Mouse (Mus musculus): ENCODE measurements around the gene Fgf13. TPM values are rescaled to one million over a fixed set of nuclear protein-coding genes. Genes with fewer than 3 reads are reported as not detected.

Gene Fgf13
- total RNA-seq, 2 experiments from 2014 or later, result 113 to 120 TPM

GRCm38 (mm10) chrX:59220675-59221074, 347.2 kb downstream of the Fgf13 start:
- intact Hi-C loops (cut with DNase I), result no loop called here
- DNase-seq (ENCODE audit: low spot score), result no peak

DNA sequence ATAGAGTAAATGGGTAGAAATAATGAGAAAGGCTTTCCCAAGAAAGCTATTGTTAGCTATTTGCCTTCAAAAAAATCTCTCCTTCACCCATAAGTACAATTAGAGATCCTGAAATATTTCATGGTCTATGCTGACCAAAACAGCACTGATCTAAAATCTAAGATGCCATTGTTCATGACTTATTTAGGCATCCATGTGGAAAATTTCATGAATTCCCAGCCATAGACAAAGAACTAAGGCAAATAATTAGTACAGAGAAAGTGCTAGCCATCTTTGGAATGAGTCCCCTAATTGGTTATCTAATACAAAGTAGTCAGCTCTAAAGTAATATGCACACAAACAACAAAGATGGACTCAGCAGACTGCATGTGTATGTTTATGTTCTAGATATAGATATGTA, 366.7 kb downstream of the Fgf13 start:
- intact Hi-C loops (cut with DNase I), result no loop called here
- DNase-seq (ENCODE audit: low spot score), result no peak

GRCm38 (mm10) chrX:59194149-59194548, 373.7 kb downstream of the Fgf13 start:
- no peak for DNase-seq (ENCODE audit: low spot score)
- intact Hi-C loops (cut with DNase I), result no loop called here

DNA sequence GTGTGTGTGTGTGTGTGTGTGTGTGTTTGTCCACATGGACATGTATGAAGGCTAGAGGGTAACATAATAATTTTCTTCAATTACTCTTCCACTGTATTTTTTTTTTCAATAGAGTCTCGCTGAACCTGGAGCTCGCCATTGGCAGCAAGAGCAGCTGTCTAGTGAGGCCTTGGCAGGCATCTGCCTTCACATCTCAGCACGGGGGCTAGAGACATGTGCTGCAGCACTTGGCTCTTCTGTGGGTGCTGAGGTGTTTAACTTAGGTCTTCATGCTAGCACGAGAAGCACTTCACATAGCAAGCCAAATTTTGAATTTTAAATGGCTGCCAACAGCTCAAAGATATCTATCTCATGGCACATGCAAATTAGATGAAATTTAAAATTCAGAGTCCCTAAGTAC, 380.9 kb downstream of the Fgf13 start:
- no peak for DNase-seq (ENCODE audit: low spot score)
- intact Hi-C loops (cut with DNase I), result loop anchor here (10.0 kb wide), 1 partner anchor 378 kb away; the partner anchor contains the start of gene Fgf13

DNA sequence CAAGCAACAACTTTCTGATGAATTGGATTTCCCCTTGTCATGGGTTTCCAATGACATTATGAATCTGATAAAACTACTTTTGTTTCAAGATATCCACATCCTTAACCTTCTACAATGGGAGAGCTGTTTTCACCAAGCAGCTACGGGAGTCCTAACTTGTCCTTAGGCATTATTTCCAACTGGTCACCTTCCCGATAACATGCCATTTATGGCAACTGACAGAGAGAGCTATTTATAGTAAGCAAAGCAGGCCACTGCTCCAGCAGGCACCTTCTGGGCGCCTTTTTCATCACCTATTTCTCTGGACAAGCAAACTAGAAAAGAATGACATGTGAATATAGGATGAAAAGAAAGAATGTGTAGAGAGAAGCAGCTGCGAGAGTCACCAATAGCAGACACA, 385.5 kb downstream of the Fgf13 start:
- intact Hi-C loops (cut with DNase I), result loop anchor here (10.0 kb wide), 1 partner anchor 382 kb away; the partner anchor contains the start of gene Fgf13
- no peak for DNase-seq (ENCODE audit: low spot score)

DNA sequence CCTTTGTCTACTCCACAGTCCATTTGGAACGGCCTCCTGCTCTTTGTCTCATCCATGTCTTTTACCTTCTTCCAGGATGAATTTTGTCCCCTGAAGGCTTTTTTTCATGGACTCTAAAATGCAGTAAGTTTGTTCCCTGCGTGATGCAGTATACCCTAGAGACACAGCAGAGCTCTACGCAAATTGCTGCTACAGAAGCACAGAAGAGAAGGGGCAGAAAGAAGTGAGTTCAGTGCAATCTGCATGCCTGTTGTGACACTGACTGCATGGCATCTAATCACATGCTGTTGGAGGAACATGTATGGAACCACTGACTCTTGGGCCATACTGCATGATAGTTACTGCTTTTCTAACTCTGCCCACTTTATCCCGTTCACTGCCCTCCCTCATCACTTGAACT, 388.2 kb downstream of the Fgf13 start:
- intact Hi-C loops (cut with DNase I), result loop anchor here (5.0 to 10.0 kb wide), 2 partner anchors 385 to 848 kb away; partner anchors contain the start of gene Fgf13

DNA sequence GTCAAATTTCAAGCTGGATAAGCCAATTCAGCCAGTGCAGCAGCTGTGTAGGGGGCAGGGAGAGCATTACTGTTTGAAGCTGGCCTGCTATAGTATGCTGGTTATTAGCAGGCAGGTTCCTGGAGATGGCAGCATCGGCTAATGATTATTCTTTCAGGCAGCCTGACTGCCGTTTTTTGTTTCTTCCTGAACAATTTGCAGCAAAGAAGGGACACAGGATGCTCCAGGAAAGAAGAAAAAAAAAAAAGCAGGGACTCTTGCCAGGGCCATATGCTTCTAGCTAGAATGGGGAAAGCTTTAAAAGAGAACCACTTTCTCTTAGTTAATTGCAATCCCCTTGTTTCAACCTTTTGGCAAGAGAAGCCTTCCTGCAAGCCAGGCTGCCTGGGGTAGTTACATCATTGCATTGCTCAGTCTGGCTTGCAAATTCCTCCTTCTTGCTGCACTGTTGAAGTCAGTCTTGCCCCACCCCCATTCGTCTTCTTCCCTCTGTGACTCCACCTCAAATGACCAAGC, 388.7 kb downstream of the Fgf13 start:
- intact Hi-C loops (cut with DNase I), result loop anchor here (5.0 kb wide), 1 partner anchor 848 kb away; no protein-coding TSS in a partner anchor
- no peak for DNase-seq (ENCODE audit: low spot score)

More for the DNA sequence above, 388.2 kb downstream of the Fgf13 start:
- no peak for DNase-seq (ENCODE audit: low spot score)

GRCm38 (mm10) chrX:59177653-59178052, 390.2 kb downstream of the Fgf13 start:
- intact Hi-C loops (cut with DNase I), result loop anchor here (5.0 kb wide), 1 partner anchor 850 kb away; no protein-coding TSS in a partner anchor
- no peak for DNase-seq (ENCODE audit: low spot score)

DNA sequence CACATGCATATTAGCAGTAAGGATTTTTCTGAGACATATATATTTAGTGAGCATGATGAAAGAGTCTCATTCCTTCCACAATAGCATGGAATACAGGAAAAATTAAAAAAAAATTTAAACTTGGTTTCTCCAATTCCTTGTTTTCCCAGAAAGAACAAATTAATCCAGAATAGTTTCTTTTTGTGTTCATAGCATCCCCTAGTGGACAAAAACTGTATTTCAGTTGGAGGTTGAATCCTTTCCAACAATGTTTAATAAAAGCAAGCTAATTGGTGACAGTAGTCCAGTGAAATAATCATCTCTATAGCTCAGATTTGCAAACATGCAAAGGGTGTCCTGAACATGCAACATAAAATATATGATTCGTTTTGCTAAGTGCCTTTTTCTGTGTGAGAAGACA, 395.7 kb downstream of the Fgf13 start:
- DNase-seq (ENCODE audit: low spot score), result no peak
- intact Hi-C loops (cut with DNase I), result no loop called here

DNA sequence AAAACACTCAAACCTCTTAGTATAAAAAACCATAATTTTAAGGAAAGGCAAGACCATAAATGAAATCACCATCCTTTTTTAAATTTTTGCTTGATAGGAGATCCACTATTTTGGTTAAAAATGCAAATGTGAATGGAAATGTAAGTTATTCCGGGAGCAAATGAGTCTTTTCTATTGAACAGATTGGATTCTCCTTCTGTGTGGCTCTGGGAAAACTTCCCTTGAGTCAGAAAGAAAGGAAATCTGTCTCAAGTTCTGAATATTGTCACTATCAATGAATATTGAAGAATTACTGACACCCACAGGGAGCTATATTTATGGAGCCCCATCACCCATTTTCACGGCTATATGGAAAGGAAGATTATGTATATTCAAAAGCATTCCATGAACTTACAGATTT, 401.1 kb downstream of the Fgf13 start:
- intact Hi-C loops (cut with DNase I), result no loop called here
- no peak for DNase-seq (ENCODE audit: low spot score)

DNA sequence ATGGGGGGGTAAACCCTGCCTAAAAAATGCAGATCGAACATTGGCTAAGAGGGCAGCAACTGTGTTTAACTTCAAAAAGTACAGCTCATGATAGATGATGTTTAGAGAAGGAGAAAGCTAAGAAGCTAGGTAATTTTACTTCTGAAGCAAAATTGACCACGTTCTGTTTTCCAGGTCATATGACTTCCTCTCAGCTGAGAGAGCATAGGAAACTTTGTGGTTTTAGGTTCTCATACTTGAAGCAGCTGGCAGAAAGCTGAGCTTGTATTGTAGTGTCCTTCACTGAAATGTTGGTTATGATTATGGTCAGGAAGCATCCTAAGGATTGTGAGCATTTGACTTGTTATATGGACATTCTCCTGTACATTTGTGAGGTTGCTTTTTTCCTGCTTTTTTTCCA, 425.9 kb downstream of the Fgf13 start:
- intact Hi-C loops (cut with DNase I), result no loop called here
- DNase-seq (ENCODE audit: low spot score), result no peak

DNA sequence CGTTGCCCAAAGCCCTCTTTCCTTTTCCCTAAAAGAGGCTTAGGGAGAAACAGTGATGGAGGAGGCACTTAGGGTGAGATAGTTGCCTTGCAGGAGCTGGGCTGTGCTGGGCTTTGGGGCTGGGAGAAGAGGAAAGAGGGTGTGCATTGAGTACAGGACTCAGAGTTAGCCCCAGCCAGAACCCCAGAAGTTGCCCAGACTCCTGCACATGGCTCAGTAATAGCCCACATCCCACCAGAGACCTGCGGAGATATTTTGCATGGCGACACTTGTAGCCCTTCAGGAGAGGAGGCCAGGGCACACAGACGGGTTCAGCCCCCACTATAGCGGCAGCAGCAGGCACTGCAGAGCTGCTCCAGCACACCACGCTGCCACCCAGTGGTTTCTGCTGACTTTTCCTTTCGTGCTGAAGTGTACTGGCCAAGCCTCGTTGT, 432.9 kb downstream of the Fgf13 start:
- DNase-seq (ENCODE audit: low spot score), result no peak
- intact Hi-C loops (cut with DNase I), result no loop called here

GRCm38 (mm10) chrX:59134166-59134861, 433.6 kb downstream of the Fgf13 start:
- DNase-seq (ENCODE audit: low spot score), result no peak
- intact Hi-C loops (cut with DNase I), result no loop called here

- DNase-seq (ENCODE audit: low spot score), result no peak
- intact Hi-C loops (cut with DNase I), result no loop called here
Observed at GRCm38 (mm10) chrX:59133834-59134165, 434.1 kb downstream of the Fgf13 start.

DNA sequence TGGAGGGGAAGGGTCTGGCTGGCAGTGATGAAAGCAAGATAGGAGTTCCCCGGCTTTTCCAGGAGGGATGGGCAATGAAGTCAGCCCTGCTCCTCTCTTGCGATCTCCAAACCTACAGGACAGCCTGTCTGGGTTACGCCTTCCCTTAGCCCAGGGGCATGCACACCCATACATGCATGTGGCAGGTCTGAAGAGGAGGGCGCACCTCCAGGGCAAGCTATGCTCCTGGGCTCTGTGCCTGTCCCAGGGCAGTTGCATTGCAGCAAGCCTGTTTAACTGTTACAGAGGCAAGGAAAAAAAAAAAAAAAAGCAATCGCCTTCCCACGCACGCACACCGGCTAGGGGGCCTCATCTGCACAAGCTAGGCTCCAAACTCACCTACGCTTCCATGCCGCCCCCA, 434.5 kb downstream of the Fgf13 start:
- intact Hi-C loops (cut with DNase I), result no loop called here
- DNase-seq (ENCODE audit: low spot score), result no peak

DNA sequence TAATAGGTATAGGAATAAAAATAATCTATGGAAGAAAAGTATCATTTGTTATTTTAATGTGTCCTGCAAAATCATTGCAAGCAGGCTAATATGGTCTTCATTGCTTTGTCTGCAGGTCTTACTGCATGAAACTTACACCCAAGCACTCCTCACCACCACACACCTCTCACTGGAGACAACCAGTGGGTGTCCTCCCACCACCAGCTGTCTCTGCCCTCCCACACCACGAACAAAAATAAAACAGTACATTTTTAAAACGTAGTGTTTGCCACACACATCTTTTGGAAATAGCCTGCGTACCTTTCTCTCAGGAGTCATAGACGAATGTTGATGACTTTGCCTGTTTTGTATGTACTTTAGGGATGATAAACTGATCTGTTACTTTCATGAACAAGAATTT, 441.2 kb downstream of the Fgf13 start:
- DNase-seq (ENCODE audit: low spot score), result no peak
- intact Hi-C loops (cut with DNase I), result no loop called here

DNA sequence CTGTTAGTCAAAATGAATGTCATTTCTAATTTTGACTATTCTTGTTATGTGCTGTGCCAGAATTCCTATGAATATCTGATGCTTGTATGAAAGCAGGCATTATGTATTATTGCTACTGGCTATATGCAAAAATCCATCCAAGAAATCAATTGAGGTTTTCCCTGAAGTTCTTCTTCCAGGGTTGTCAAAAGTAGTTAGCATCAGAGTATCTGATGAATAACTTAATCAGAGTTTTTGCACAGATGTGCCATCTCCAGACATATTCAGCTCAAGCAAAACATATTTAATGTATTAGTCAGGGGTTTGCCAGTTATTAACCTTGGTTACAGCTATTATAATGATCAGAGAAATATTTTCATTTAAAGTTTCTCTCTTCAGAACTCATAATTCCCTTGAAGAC, 454.7 kb downstream of the Fgf13 start:
- intact Hi-C loops (cut with DNase I), result no loop called here
- DNase-seq (ENCODE audit: low spot score), result no peak

DNA sequence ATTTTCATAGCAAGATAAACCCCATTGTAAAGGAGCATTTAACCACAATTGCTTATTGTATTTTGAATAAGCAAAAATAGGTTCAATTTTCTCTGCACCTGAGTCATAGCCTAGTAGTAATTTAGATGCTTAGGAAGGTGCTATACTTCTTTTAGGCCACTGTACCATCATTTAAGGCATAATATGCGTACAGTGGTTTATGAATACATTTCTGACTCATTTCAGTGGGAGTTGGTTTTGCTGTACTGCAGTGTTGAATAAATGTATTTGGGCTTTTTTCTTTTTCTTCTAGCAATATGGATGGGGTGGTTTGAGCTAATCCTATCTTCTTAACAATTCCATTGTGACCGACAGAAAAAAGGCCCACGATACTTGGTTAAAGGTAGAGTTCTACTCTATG, 481.9 kb downstream of the Fgf13 start:
- intact Hi-C loops (cut with DNase I), result no loop called here
- no peak for DNase-seq (ENCODE audit: low spot score)

- DNase-seq (ENCODE audit: low spot score), result no peak
- intact Hi-C loops (cut with DNase I), result no loop called here
Observed at GRCm38 (mm10) chrX:59080427-59080826, 487.4 kb downstream of the Fgf13 start.

DNA sequence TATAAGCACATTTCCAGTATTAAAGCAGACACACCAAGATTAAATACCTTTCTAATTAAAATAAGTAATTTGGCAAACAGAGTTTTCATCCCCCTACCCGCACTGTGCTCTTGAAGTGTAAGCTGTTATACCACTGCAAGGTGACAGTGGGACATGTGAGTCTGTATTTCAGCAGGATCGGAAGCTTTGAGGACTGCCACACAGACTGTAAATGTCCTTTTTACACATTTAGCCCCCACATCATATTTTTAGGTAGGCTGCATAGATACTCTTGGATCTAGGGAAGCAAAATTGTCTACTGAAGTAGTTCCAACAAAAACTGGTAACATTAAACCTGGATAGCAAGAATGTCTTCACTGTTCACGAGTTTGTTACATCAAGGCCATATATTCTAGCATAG, 495.8 kb downstream of the Fgf13 start:
- DNase-seq (ENCODE audit: low spot score), result no peak
- intact Hi-C loops (cut with DNase I), result no loop called here

DNA sequence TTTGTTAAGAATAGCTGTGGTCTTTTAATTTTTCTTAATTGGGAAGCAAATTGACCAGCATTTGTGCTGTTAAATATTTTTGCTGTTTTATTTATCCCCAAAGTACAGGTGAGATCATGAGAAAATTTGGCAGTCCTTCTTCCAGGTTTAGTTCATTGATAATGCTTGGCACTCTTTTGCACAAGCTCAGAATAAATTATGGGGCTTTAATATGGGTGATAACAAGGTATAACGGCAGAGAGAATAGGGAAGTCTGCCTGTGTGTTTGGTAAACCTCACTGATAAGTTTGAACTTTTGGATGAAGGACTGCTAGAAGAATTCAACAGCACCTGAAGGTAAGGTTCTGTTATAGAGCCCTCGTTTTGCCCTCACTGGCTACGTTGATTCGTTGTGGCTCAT, 504.7 kb downstream of the Fgf13 start:
- intact Hi-C loops (cut with DNase I), result no loop called here

GRCm38 (mm10) chrX:59034969-59035368, 532.9 kb downstream of the Fgf13 start:
- DNase-seq (ENCODE audit: low spot score), result no peak
- intact Hi-C loops (cut with DNase I), result no loop called here

More for the DNA sequence above, 504.7 kb downstream of the Fgf13 start:
- no peak for DNase-seq (ENCODE audit: low spot score)
